Mouse (Mus musculus) liver, embryonic 11.5 days (tissue): Measurements from ENCODE around the gene Ccdc182. TPM values are rescaled to one million over a fixed set of nuclear protein-coding genes. Genes with fewer than 3 reads are reported as not detected.

Experiments used
- ATAC-seq: fragments of 200-750 bp; cut with Nextera tagmentation; replicated peaks from 2 replicates; pipeline ENCODE4 v1.8.0; 2017; ENCODE audit warnings: moderate number of reproducible peaks, mild to moderate bottlenecking, moderate TSS enrichment, moderate library complexity; ENCODE audit not compliant: low FRiP score
- DNase-seq: peaks from one replicate; pipeline ENCODE4 v3.0.0-alpha.2; 2017; ENCODE audit warnings: low spot score
- H3K27ac ChIP-seq: fragments of 300-500 bp; sonication (generic); 2 replicates; pipeline ENCODE4 v1.5.1; 2014; ENCODE audit warnings: mild to moderate bottlenecking, low read depth, low read length, control low read depth
- H3K27me3 ChIP-seq: fragments of 300-500 bp; sonication (generic); replicated peaks from 2 replicates; pipeline ENCODE4 v1.6.1; 2014; ENCODE audit warnings: low read length, mixed read lengths; ENCODE audit not compliant: control insufficient read depth, insufficient read depth
- H3K36me3 ChIP-seq: fragments of 300-500 bp; sonication (generic); 2 replicates; pipeline ENCODE4 v1.6.1; 2014; ENCODE audit warnings: mild to moderate bottlenecking, low read length, moderate library complexity, mixed read lengths; ENCODE audit not compliant: control insufficient read depth, insufficient read depth
- H3K4me1 ChIP-seq: fragments of 300-500 bp; sonication (generic); replicated peaks from 2 replicates; pipeline ENCODE4 v1.6.1; 2014; ENCODE audit warnings: low read length, mixed read lengths; ENCODE audit not compliant: control insufficient read depth, insufficient read depth
- H3K4me2 ChIP-seq: fragments of 300-500 bp; sonication (generic); 2 replicates; pipeline ENCODE4 v1.6.1; 2014; ENCODE audit warnings: mild to moderate bottlenecking, control low read depth, moderate library complexity
- H3K4me3 ChIP-seq: fragments of 300-500 bp; sonication (generic); 2 replicates; pipeline ENCODE4 v1.5.1; 2014; ENCODE audit warnings: low read depth, low read length, control low read depth
- H3K9ac ChIP-seq: fragments of 300-500 bp; sonication (generic); 2 replicates; pipeline ENCODE4 v1.6.1; 2014; ENCODE audit warnings: low read depth, low read length, control low read depth
- H3K9me3 ChIP-seq: fragments of 300-500 bp; sonication (generic); 2 replicates; pipeline ENCODE4 v1.6.1; 2016; ENCODE audit warnings: low read length, inconsistent platforms, mixed read lengths; ENCODE audit not compliant: control insufficient read depth
- WGBS: fragments of 180-500 bp; shearing (Covaris S2); extraction: QIAGEN DNeasy Blood & Tissue Kit; methylation state at CpG from one replicate; pipeline ENCODE4 v1.1.7; 2014; 5-methylcytosine and 5-hydroxymethylcytosine counted together
- polyA plus RNA-seq: library from polyadenylated mRNA; unstranded; fragments of >200 nt; fragmentation: Nextera tagmentation; extraction: Ambion mirVana; gene quantifications from 2 replicates; pipeline ENCODE4 v1.2.1, GENCODE M21; 2014

The Ccdc182 gene
- polyA plus RNA-seq, 1 experiment from 2014 or later: not detected

- no peak overlapping the region for H3K9ac ChIP-seq
- 74% methylated on average over 5 of the region's 5 CpGs for WGBS
Observed at GRCm38 (mm10) chr11:88318850-88319249, 25.0 kb downstream of the Ccdc182 start.

GRCm38 (mm10) chr11:88327016-88327415 lies 33.2 kb downstream of the Ccdc182 start:
- Histone ChIP-seq H3K27me3 (no peaks in the 10 kb centered on the region), H3K36me3 (no peaks in the 10 kb centered on the region), H3K4me3 (no peak overlapping the region), H3K4me2 (no peak overlapping the region), H3K27ac (no peak overlapping the region), H3K4me1 (no peaks in the 10 kb centered on the region), H3K9ac (no peak overlapping the region), H3K9me3 (no peaks in the 10 kb centered on the region)
- no peak for ATAC-seq
- WGBS: 28% methylated on average over 4 of the region's 4 CpGs
- DNase-seq: no peak

More at GRCm38 (mm10) chr11:88318850-88319249, 25.0 kb downstream of the Ccdc182 start:
- H3K27me3 ChIP-seq: no peaks in the 10 kb centered on the region; the same call in 1 of the 2 replicates
- H3K27ac ChIP-seq: no peak overlapping the region
- ATAC-seq: no peak
- H3K36me3 ChIP-seq: no peaks in the 10 kb centered on the region
- no peaks in the 10 kb centered on the region for H3K9me3 ChIP-seq
- no peak overlapping the region for H3K4me2 ChIP-seq
- no peak for DNase-seq
- H3K4me1 ChIP-seq: peaks cover 9% of the 10 kb centered on the region
- no peak overlapping the region for H3K4me3 ChIP-seq

GRCm38 (mm10) chr11:88328813-88329595 lies 35.1 kb downstream of the Ccdc182 start:
- no peak overlapping the region for H3K27ac ChIP-seq
- DNase-seq (no peak), ATAC-seq (no peak)
- WGBS: 84% methylated on average over 17 of the region's 17 CpGs
- no peaks in the 10 kb centered on the region for H3K27me3 ChIP-seq
- H3K9ac ChIP-seq: no peak overlapping the region
- no peak overlapping the region for H3K4me3 ChIP-seq
- no peak overlapping the region for H3K4me2 ChIP-seq
- H3K9me3 ChIP-seq: no peaks in the 10 kb centered on the region
- no peaks in the 10 kb centered on the region for H3K36me3 ChIP-seq
- no peaks in the 10 kb centered on the region for H3K4me1 ChIP-seq

GRCm38 (mm10) chr11:88330799-88331198 lies 36.9 kb downstream of the Ccdc182 start:
- Histone ChIP-seq H3K4me1 (no peaks in the 10 kb centered on the region), H3K27ac (no peak overlapping the region), H3K4me2 (no peak overlapping the region), H3K27me3 (no peaks in the 10 kb centered on the region), H3K9me3 (no peaks in the 10 kb centered on the region), H3K36me3 (no peaks in the 10 kb centered on the region), H3K9ac (no peak overlapping the region), H3K4me3 (no peak overlapping the region)
- ATAC-seq (no peak), DNase-seq (no peak)
- 66% methylated on average over 11 of the region's 11 CpGs for WGBS

GRCm38 (mm10) chr11:88331722-88332121 lies 37.9 kb downstream of the Ccdc182 start:
- Histone ChIP-seq H3K9me3 (no peaks in the 10 kb centered on the region), H3K27ac (no peak overlapping the region), H3K4me2 (no peak overlapping the region), H3K27me3 (no peaks in the 10 kb centered on the region), H3K4me1 (no peaks in the 10 kb centered on the region), H3K4me3 (no peak overlapping the region), H3K9ac (no peak overlapping the region), H3K36me3 (no peaks in the 10 kb centered on the region)
- DNase-seq (no peak), ATAC-seq (no peak)
- 86% methylated on average over 8 of the region's 8 CpGs for WGBS

- H3K4me1 ChIP-seq: no peaks in the 10 kb centered on the region
- no peak for ATAC-seq
- no peak overlapping the region for H3K9ac ChIP-seq
- H3K27me3 ChIP-seq: no peaks in the 10 kb centered on the region
- DNase-seq: no peak
- no peak overlapping the region for H3K4me3 ChIP-seq
- no peak overlapping the region for H3K27ac ChIP-seq
- no peak overlapping the region for H3K4me2 ChIP-seq
- no peaks in the 10 kb centered on the region for H3K9me3 ChIP-seq
- WGBS: 85% methylated on average over 8 of the region's 8 CpGs
- H3K36me3 ChIP-seq: no peaks in the 10 kb centered on the region
Observed at GRCm38 (mm10) chr11:88332309-88332934, 38.6 kb downstream of the Ccdc182 start.

- no peak for ATAC-seq
- Histone ChIP-seq H3K9ac (no peak overlapping the region), H3K9me3 (no peaks in the 10 kb centered on the region), H3K4me2 (no peak overlapping the region), H3K27me3 (no peaks in the 10 kb centered on the region), H3K27ac (no peak overlapping the region), H3K4me1 (no peaks in the 10 kb centered on the region), H3K36me3 (0 out of 2 replicates have a peak, but pooled peaks cover 3% of the 10 kb centered on the region), H3K4me3 (no peak overlapping the region)
- 59% methylated on average over 5 of the region's 5 CpGs for WGBS
- no peak for DNase-seq
Observed at GRCm38 (mm10) chr11:88334893-88335292, 41.0 kb downstream of the Ccdc182 start.

GRCm38 (mm10) chr11:88337926-88338325 lies 44.1 kb downstream of the Ccdc182 start:
- H3K36me3 ChIP-seq: 0 out of 2 replicates have a peak, but pooled peaks cover 3% of the 10 kb centered on the region
- H3K27me3 ChIP-seq: no peaks in the 10 kb centered on the region
- H3K4me1 ChIP-seq: no peaks in the 10 kb centered on the region
- DNase-seq (no peak), ATAC-seq (no peak)
- no peak overlapping the region for H3K4me2 ChIP-seq
- no peak overlapping the region for H3K4me3 ChIP-seq
- H3K9me3 ChIP-seq: no peaks in the 10 kb centered on the region
- no peak overlapping the region for H3K27ac ChIP-seq
- H3K9ac ChIP-seq: no peak overlapping the region
- WGBS: 97% methylated on average over 3 of the region's 3 CpGs
